Mouse (Mus musculus) splenic B cell, adult 2 months (primary cell): ENCODE results near the gene Nxnl1.

ENCODE experiments used
- DNase-seq: peaks from one replicate; pipeline ENCODE4 v3.0.0-alpha.2; 2011; ENCODE audit warnings: low read depth, low spot score
- H3K27me3 ChIP-seq: 2 replicates; pipeline ENCODE4 v1.6.1; 2012; ENCODE audit warnings: mild to moderate bottlenecking, low read length, moderate library complexity, mixed read lengths; ENCODE audit not compliant: control insufficient read depth, poor library complexity, insufficient read depth, severe bottlenecking
- H3K36me3 ChIP-seq: 2 replicates; pipeline ENCODE4 v1.6.1; 2012; ENCODE audit warnings: mild to moderate bottlenecking, low read length, moderate library complexity, mixed read lengths; ENCODE audit not compliant: control insufficient read depth, poor library complexity, insufficient read depth, severe bottlenecking

Gene Nxnl1

GRCm38 (mm10) chr8:71566501-71566900 is at the start of gene Nxnl1:
Nxnl1 (minus strand) TSS chr8:71566601.
- no peaks in the 10 kb centered on the region for H3K36me3 ChIP-seq
- no peak for DNase-seq
- no peaks in the 10 kb centered on the region for H3K27me3 ChIP-seq

GRCm38 (mm10) chr8:71613418-71613817 is 47.0 kb upstream of the Nxnl1 start:
- peak; percentile 68 for DNase-seq
- Histone ChIP-seq H3K36me3 (peaks cover 2% of the 10 kb centered on the region; the same call in 1 of the 2 replicates), H3K27me3 (no peaks in the 10 kb centered on the region)

DNA sequence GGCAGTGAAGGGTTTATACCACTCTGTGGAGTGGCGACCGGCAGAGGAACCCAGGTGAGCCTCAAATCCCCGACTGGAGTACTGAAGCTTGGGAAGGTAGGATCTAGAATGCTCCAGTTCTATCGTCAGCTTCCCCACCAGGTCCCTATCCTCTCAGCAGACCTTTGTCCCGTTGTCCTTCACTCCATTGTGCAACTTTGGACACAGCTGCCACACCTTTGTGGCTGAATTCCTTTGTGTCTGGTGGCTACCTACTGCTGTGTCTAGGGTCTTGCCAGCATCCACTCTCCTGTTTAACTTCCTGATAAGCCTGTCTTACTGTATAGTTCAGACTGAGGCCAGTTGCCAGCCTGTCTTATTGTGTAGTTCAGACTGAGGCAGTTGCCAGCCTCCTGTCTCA is 45.7 kb upstream of the Nxnl1 start:
- Histone ChIP-seq H3K27me3 (no peaks in the 10 kb centered on the region), H3K36me3 (peaks cover 4% of the 10 kb centered on the region; the same call in 1 of the 2 replicates)
- no peak for DNase-seq

DNA sequence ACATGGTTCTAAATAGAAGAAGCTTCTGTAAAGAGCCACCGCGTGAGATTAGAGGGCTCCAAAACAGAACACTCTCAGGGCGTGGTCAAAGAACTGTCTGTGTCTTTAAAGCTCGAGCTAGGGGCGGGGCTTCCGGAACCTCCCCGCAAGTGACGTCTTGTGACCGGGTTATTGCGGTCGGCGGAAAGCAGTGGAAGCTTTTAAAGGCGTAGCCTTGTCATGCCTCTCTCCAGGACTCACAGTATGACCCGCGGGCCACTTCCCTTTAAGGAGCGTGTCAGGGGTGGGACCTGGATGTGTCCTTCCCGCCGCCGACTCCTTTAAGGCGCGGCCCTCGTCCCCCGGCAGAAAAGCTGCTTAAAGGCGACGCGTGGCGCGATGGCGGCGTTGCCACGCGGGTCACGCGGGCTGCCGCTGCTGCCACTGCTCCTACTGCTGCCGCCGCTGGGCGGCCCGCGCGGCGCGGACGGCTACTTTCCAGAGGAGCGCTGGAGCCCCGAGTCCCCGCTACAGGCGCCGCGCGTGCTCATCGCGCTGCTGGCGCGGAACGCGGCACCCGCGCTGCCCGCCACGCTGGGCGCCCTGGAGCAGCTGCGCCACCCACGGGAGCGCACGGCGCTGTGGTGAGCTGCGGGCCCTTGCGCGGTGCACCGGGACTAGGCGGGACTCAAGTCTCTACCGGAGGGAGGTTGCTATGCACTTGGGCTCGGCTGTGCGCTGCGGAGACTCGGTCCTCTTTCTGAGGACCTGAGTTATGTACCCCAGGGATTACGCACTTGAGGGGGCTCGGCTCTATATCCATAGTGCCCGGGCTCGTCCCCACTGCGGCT is 44.6 kb upstream of the Nxnl1 start, which contains the start of gene Colgalt1:
Gene Colgalt1, plus strand, starts transcription at position 177 of the 830 bp plus-strand sequence.
- peak; percentile 99 for DNase-seq
- Histone ChIP-seq H3K36me3 (peaks cover 4% of the 10 kb centered on the region; the same call in 1 of the 2 replicates), H3K27me3 (no peaks in the 10 kb centered on the region)

DNA sequence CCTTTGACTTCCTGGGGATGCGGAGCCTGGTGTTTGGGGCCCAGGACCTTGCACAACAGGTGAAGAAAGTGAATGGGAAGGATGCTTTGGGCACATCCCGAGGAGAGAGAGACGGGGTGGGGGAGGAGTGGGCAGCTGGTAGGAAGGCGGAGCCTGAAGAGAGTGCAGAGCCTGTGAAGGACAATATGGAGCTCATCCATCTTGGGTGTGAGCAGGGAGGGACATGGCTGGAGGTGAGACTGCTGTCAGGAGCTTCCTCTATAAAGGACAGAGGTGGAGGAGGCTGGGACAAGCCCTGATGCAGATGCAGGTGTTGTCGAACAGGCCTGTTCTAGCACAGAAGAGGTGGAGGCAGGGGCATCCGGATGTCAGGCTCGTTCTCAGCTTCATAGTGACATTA is 37.6 kb upstream of the Nxnl1 start:
- peaks cover 12% of the 10 kb centered on the region for H3K36me3 ChIP-seq
- no peaks in the 10 kb centered on the region for H3K27me3 ChIP-seq
- no peak for DNase-seq

- Histone ChIP-seq H3K27me3 (no peaks in the 10 kb centered on the region), H3K36me3 (peaks cover 10% of the 10 kb centered on the region)
- no peak for DNase-seq
These were observed 36.4 kb upstream of the Nxnl1 start for GRCm38 (mm10) chr8:71602666-71603334.

DNA sequence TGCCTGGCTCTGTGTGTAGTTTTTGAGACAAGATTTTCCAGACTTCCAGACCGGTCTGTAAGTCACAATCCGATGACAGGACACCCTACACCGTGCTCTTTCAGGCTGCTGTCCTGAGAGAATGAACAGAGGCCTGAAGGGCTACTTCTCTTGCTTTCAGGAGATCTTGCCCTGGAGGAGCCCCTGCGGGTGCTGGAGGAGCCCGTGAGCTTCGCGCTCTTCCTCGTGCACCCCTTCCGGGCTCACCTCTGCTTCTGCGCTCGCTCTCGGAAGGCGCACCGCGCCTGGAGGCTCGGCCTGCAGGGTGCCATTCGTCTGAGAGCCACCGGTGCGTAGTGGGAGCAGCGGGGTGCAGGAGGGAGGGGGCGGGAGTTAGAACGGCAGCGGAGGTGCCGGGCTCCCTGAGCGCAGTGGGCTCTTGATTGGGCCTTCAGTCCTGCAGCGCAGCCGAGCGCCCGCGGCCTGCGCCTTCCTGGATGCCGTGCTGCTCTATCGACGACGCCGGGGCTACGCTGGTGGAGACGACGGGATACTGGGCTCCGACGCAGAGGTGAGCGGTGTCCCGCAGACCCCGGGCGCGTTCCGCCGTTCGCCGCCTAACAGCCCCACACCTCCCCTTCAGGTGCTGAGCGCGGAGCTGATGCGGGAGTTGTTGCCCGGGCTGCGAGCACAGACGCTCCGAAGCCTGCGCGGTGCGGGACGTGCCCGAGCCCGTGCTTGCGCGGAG is 35.7 kb upstream of the Nxnl1 start:
- peak; percentile 57 for DNase-seq
- Histone ChIP-seq H3K27me3 (no peaks in the 10 kb centered on the region), H3K36me3 (peaks cover 10% of the 10 kb centered on the region)

GRCm38 (mm10) chr8:71598841-71599240 is 32.4 kb upstream of the Nxnl1 start:
- Histone ChIP-seq H3K36me3 (peaks cover 5% of the 10 kb centered on the region), H3K27me3 (no peaks in the 10 kb centered on the region)
- DNase-seq: no peak

GRCm38 (mm10) chr8:71598375-71598774 is 32.0 kb upstream of the Nxnl1 start:
- H3K36me3 ChIP-seq: peaks cover 3% of the 10 kb centered on the region
- DNase-seq: no peak
- no peaks in the 10 kb centered on the region for H3K27me3 ChIP-seq

GRCm38 (mm10) chr8:71597451-71597850 is 31.1 kb upstream of the Nxnl1 start, which contains the start of gene Fam129c:
Fam129c (plus strand) TSS chr8:71597648.
- no peaks in the 10 kb centered on the region for H3K27me3 ChIP-seq
- peaks cover 2% of the 10 kb centered on the region; the same call in 1 of the 2 replicates for H3K36me3 ChIP-seq
- peak; percentile 68 for DNase-seq

DNA sequence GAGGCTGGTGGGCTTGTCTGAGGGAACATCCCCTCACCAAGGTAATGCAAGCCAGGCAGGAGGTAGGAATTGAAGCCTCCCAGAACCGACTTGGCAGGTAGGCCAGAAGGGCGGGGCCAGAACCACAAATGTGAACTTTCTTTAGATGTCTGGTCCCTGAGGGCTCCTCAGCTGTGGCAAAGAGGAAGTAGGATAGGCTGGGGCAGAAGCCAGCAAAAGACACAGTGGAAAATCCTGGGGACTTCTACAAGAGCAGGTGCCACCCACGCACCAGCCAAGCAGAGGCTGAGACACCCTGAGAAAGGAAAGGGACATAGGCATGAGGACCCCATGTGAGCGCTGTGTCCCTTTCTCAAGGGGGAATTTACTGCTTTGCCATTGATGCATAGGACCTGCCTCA is 30.4 kb upstream of the Nxnl1 start:
- Histone ChIP-seq H3K27me3 (no peaks in the 10 kb centered on the region), H3K36me3 (peaks cover 2% of the 10 kb centered on the region; the same call in 1 of the 2 replicates)
- peak; percentile 92 for DNase-seq

DNA sequence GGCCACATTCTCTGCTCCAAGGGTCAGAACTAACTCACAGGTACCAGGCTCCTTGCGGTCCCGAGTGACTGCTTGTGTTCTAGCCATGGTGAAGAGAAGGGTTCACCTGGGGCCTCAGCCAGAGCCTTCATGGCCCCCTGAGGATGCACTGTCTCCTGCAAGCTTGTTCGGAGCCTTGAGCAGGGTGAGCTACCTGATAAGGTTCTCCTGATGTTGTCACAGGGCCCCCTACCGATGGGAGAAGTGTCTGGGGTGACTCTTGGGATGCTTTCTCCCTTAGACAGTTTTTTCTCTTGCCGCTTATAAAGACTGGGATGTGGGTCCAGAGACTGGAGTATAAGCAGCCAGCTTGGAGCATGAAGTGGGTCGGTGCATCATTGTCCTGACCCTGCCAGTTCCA is 30.0 kb upstream of the Nxnl1 start:
- peak; percentile 50 for DNase-seq
- Histone ChIP-seq H3K27me3 (no peaks in the 10 kb centered on the region), H3K36me3 (peaks cover 2% of the 10 kb centered on the region; the same call in 1 of the 2 replicates)

DNA sequence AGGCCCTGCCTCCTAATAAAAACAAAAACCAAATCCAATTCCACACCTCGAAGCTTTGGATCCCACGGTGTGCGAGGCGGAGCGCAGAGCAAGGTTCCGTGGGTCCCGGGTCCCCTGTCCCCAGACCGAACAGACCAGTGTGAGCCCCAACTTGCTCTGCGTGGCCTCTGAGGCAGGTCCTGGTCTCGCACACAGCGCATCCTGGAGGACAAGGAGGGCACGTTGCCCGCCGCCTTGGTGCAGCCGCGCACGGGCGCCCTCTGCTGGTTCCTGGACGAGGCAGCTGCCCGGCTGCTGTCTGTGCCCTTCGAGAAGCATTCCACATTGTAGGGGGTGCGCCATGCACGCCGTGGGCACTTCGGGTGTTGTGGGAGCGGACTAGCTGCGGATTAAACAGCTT is 29.5 kb upstream of the Nxnl1 start:
- peaks cover 2% of the 10 kb centered on the region; the same call in 1 of the 2 replicates for H3K36me3 ChIP-seq
- DNase-seq: peak; percentile 92
- H3K27me3 ChIP-seq: no peaks in the 10 kb centered on the region

GRCm38 (mm10) chr8:71594324-71594722 is 27.9 kb upstream of the Nxnl1 start:
- H3K36me3 ChIP-seq: no peaks in the 10 kb centered on the region
- H3K27me3 ChIP-seq: no peaks in the 10 kb centered on the region
- no peak for DNase-seq
